Mouse (Mus musculus) lung, postnatal 0 days (tissue): ENCODE measurements at regions not wholly inside any gene's neighbourhood (a gene's known extent, or its start where the extent isn't known, plus 50 kb on each side); places are given as distances from the start of the nearest gene placed in this dataset.

Source experiments
- CTCF ChIP-seq: IDR thresholded peaks from 2 replicates; pipeline ENCODE4 v1.5.1; 2016; ENCODE audit warnings: antibody characterized with exemption, mild to moderate bottlenecking
- EP300 ChIP-seq: IDR thresholded peaks from 2 replicates; pipeline ENCODE4 v1.6.1; 2016; ENCODE audit warnings: antibody characterized with exemption, mild to moderate bottlenecking, control low read depth

- TF ChIP-seq EP300: no peak
- peak; percentile 96 for TF ChIP-seq CTCF
Observed at GRCm38 (mm10) chr16:88372034-88372433, 82.0 kb upstream of the Grik1 start.
